Mouse (Mus musculus): Measurements from ENCODE around the gene Abca13. TPM values are rescaled to one million over a fixed set of nuclear protein-coding genes. Genes with fewer than 3 reads are reported as not detected.
"Not testable (repeated sequence)": the region's sequence is repeated elsewhere in the genome, so short reads cannot be mapped to it uniquely, and the experiment has no call there.

Gene Abca13
- total RNA-seq, 1 experiment from 2014 or later: 1.2 TPM

DNA sequence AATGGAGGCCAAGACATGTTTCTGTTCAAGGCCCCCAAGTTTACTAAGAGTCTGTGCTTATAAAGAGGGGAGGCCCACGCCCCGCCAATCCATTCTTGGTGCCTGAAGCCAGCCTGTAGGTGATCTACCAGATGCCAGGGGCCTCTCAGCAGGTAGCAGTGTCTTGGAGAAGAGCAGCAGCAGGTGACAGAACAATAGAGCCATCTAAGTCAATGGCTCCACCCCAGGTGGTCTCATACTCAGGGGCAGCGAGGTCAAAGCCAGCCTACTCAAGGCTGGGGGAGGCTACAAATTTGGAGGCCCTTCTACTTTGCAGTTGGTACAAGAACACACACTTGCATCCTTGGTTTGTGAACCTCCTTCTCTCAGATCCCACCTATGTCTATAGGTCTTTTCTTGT is 71.3 kb downstream of the Abca13 start:
- ATAC-seq (ENCODE audit: extremely low read depth, insufficient number of reproducible peaks, low FRiP score, poor library complexity, severe bottlenecking): not testable (repeated sequence)

DNA sequence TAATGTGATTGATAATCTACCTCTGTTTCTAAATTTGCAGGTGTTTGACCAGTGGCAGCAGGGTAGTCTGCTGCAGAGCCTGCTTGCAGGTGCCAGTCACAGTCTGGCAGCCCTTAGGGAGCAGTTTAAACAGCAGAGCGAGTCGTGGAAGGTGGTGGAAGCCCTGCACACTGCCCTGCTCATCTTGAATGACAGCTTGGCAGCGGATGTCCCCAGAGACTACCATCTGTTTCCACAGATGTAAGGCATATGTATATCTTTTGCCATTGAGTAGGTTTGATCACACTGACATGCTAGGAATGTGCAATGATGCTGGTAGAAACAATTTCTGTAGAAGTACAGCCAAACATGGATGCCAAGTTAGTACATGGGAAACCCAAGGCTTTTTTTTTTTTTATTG is 77.3 kb downstream of the Abca13 start:
- ATAC-seq (ENCODE audit: extremely low read depth, insufficient number of reproducible peaks, low FRiP score, poor library complexity, severe bottlenecking): no peak

DNA sequence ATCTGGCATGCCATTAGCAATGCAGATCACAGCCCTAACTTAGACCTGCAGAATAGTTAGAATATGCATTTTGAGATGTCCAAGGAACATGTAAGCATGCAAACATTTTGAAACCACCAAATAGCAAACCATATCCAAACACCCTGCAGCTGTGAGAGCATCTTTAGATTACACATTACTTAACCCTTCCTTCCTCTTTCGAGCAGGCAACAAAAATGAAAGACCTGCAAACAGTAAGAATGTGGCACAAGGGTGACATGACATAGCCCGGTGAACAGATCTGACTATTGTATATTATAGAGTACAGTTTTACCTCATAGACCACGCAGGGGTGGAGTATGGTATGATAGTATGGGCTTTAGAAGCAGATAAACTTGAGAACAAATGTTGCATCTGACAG is 93.5 kb downstream of the Abca13 start:
- no peak for ATAC-seq (ENCODE audit: extremely low read depth, insufficient number of reproducible peaks, low FRiP score, poor library complexity, severe bottlenecking)

DNA sequence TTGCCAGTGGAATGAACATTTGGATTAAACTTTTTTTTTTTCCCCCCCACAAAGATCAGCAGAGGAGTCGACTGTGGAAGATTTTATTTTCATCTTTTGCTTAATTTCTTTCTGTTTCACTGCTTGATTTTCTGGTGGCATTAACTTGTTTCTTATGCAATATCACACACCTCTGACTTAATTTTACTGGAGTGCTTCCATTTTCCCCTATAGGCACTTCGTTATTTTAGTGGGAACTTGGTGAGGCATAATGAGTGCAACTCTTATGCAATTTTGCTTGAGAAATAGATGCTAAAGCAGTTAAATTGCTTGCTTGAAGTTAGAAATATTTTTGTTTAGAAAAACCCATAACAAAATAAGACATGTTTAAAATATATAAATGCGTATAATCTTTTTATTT is 94.0 kb downstream of the Abca13 start:
- no peak for ATAC-seq (ENCODE audit: extremely low read depth, insufficient number of reproducible peaks, low FRiP score, poor library complexity, severe bottlenecking)

DNA sequence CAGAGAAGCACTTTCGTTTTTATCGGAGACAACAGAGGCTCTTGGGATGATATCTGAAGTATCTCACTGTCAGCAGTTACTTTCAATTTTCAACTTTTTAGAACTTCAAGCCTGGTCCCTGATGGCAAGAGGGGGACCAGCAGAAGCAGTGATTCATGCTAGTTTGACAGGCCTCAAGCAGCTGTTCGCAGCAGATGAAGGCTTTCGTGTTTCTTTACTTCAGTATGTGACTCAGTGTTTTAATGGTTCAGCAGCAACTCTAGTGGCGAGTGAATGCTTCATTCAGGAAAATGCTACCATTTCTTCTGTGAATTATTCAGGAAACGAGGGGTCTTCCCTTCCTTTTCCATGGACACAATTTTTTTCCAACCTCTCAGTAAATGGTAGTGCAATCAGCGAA is 99.4 kb downstream of the Abca13 start:
- no peak for ATAC-seq (ENCODE audit: extremely low read depth, insufficient number of reproducible peaks, low FRiP score, poor library complexity, severe bottlenecking)

DNA sequence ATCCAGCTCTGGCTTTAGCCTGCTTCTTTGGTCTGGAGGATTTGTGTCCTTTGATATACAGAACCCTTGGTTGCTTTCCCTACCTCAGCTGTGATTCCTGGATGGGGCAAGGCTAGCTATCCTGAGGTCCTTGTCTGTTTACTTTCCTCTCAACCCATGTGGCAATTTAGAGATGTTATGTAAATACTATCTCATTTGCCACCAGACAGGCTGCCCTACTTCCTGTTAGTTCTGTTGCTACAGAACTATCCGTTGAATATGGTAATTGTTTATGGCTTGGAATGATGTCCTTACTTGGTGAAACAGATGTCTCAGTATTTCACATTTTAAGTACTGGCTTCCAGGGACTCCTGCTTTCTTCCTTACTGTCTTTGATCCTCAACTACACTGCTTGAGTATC is 107.9 kb downstream of the Abca13 start:
- no peak for ATAC-seq (ENCODE audit: extremely low read depth, insufficient number of reproducible peaks, low FRiP score, poor library complexity, severe bottlenecking)

DNA sequence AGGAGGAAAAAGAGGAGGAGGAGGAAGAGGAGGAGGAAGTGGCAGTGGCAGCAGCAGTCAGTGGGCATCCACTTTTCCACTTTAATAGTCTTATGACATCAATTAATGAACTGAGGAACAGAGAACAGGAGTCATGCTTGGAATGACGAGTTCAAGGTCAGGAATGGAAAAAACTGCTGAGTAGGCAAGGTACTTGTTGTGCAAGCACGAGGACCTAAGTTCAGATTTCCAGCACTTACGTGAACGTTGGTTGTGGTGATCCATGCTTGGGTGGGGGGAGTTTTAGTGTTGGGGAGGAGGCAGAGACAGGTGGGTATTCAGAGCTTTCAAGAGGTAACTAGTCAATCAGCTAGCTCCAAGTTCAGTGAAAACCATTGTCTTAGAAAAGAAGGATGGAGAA is 113.7 kb downstream of the Abca13 start:
- no peak for ATAC-seq (ENCODE audit: extremely low read depth, insufficient number of reproducible peaks, low FRiP score, poor library complexity, severe bottlenecking)

DNA sequence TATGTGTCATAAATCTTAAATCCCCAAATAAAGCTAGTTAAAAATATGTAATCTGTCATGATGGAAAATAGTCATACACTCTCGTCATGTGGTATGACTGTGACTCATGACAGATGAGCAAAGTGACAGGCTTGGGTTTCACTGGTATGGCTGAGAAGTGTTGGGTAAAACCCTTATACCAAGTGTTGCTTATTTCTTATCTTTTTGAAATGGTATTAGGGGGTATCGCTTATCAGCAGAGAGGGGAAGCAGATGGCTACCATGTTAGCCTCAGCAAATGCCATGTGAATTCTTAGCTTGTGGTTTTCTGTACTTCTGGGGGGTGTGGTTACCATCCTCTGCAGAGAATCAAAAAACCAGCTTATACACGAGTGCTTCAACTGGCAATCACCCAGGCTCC is 124.8 kb downstream of the Abca13 start:
- no peak for ATAC-seq (ENCODE audit: extremely low read depth, insufficient number of reproducible peaks, low FRiP score, poor library complexity, severe bottlenecking)

DNA sequence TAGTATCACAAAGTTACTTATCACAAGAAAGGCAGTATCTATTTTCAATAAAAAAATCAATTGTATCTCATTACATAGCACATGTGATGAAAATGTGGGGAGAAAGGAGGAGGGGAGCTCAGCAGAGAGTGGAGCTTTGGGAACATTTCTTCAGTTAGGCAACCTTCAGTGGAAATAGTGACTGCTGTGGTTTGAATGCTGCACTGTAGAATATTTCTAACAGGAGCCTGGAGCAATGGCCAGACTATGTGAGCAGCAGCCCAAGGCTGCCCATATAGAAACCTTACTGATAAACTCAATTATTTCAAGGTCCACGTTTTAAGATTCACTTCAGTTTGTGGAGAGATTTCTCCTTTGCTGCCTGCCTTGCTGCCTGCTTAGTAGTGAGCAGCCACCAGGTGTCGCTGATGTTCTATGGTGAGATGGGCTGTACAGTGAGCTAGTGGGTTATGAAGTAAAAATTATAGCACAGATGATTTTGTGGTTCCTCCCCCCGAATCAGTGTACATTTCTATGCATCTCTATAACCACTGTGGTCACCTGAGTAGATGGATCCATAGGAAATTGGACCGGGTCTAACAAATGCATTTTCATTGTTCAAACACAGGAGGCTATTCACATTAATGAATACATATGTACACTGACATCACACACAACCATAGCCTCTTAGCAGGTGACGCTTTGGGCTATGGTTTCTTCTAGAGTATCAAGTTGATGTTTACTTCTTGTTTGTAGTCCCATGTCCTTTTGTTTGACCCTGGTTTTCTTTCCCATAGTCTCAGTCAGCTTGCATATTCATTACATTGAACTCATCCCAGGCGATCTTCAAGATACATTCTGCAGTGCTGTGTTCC is 125.6 kb downstream of the Abca13 start:
- no peak for ATAC-seq (ENCODE audit: extremely low read depth, insufficient number of reproducible peaks, low FRiP score, poor library complexity, severe bottlenecking)

DNA sequence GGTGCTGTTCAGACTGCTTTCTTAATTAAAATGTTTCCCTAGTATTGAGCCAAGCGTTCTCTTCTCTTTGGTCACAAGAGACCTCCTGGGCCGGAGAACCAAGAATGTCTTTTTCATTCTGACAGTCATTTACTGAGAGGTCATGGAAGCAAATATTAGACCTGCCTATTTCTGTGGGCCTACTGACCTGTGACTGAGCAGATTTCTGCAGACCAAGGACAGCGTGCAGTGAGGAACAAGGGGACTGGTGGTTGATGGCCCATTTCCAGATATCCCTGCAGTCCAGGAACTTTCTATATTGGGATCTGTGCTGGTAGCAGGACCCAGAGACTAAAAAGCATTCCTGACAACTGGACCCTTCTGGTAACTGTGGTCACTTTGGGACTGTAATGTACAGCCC is 146.4 kb downstream of the Abca13 start:
- ATAC-seq (ENCODE audit: extremely low read depth, insufficient number of reproducible peaks, low FRiP score, poor library complexity, severe bottlenecking): no peak

DNA sequence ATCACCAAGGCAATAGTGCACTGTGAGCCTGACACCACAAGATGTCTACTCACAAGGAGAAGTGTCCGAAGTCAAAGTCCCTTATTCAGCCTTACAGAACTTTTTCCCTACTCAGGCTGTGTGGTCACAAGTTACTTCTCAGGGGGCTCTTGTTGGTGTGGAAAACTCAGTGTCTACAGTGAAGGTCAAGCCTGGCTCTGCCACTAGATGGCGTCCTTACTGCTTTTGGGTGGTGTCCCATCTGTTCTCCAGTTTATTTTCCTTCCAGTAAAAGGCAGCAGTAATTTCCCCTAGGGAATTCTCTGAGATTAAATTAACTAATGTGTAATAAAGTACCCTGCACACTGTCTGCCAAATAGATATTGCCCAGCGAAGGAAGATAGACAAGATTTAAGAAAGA is 156.0 kb downstream of the Abca13 start:
- ATAC-seq (ENCODE audit: extremely low read depth, insufficient number of reproducible peaks, low FRiP score, poor library complexity, severe bottlenecking): no peak

DNA sequence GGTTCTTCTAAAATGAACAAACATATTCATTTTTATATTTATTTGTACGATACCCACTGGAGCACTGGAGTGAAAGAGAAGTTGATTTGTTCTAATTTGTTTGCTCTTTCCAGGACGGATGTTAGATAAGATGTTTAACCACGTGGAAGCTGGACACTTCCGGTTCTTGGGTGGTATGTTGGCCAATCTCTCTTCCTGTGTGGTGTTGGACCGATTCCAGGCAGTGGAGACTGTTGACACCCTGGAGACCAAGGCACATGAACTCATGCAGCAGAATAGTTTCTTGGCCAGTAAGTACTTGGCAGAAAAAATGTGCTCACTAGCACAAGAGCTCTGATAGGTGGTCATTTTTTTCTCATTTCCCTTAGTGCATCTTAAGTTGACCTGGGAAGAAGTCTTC is 181.4 kb downstream of the Abca13 start:
- ATAC-seq (ENCODE audit: extremely low read depth, insufficient number of reproducible peaks, low FRiP score, poor library complexity, severe bottlenecking): peak; percentile 71

DNA sequence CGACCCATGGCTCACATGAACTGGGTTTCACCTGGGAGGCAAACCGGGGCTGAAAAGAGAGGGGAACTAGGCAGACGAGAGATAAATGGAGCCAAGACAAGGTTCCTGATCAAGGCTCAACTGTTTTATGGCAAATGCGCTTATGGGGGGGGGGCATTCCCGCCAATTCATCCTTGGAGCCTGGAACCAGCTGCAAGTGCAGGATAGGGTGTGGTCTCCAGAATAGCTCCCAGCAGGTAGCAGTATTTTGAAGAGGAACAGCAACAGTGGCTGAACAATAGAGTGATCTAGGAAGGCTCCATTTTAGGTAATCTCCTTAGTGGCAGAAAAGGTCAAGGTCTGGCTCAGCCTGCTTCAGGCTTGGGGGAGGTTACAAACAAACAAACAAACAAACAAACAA is 182.7 kb downstream of the Abca13 start:
- not testable (repeated sequence) for ATAC-seq (ENCODE audit: extremely low read depth, insufficient number of reproducible peaks, low FRiP score, poor library complexity, severe bottlenecking)

DNA sequence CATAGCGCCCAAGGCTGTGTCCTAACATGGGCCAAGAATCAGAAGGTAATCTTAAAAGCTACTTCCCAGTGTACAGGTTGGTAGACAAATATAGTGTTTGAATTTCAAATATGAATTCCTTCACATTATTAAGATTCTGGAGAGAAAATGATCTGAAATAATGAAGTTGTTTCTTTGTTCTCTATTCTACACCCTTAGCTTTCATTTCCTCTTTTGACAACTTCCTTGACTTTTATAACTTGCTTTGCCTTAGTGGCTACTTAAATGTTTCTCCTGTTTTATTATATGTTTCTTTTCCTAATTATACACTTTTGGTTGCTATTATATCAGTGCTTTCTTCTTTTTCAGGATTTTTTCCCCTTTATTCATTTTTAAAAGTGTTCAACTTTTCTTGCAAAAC is 196.8 kb downstream of the Abca13 start:
- ATAC-seq (ENCODE audit: extremely low read depth, insufficient number of reproducible peaks, low FRiP score, poor library complexity, severe bottlenecking): no peak

DNA sequence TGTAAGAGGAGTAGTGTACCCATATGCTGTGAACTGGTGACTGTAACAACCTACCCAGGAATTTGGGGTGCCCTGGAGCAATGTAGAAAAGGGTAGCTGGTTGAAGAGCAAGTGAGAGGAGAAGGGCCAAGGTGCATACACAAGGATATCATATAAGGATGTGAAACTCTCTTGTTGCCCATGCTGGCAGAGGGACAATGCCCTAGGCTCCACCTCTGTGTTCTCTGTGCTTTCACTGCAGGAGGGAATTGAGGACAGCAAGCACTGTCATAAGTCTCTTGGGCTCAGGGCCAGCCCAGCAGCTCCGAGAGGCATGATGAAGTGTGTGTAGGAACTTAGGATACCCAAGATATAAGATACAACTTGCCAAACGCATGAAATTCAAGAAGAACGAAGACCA is 225.2 kb downstream of the Abca13 start:
- ATAC-seq (ENCODE audit: extremely low read depth, insufficient number of reproducible peaks, low FRiP score, poor library complexity, severe bottlenecking): no peak

DNA sequence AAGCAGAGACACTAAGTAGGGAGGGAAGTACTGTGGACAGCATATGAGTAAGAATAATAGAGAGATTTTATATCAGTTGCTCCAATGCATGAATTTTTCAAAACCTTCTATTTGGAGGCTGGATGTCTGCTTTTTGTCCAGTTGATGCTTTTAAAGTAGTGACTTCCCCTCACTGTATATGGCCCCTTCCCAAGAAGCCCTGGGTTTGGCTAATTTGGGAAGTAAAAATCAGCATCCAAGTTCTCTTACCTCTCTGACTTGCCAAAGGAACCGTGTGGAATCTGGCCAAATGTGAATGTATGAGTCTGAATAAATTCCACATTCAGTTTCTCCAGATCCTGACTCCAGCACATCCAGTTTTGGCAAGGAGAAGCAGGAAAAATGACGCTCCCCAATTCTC is 228.5 kb downstream of the Abca13 start:
- ATAC-seq (ENCODE audit: extremely low read depth, insufficient number of reproducible peaks, low FRiP score, poor library complexity, severe bottlenecking): no peak

DNA sequence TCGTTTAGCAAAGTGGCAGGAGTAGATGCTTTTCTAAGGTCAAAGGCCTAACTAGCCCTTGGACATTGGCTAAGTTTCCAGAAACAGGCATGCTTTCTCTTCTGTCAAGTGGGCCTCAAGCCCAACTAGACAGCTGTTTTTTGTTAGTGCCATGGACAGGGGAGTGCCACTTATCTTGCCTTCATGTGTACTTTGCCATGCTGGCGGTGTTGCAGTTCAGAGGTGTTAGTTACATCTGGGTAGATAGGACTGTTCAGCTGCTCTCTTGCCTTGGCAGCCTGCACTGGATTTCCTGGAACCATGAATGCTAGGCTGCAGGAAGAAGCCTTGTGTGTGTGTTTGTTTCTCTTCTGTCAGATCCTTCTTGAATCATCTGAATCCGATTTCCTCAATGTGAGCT is 235.7 kb downstream of the Abca13 start:
- ATAC-seq (ENCODE audit: extremely low read depth, insufficient number of reproducible peaks, low FRiP score, poor library complexity, severe bottlenecking): no peak

DNA sequence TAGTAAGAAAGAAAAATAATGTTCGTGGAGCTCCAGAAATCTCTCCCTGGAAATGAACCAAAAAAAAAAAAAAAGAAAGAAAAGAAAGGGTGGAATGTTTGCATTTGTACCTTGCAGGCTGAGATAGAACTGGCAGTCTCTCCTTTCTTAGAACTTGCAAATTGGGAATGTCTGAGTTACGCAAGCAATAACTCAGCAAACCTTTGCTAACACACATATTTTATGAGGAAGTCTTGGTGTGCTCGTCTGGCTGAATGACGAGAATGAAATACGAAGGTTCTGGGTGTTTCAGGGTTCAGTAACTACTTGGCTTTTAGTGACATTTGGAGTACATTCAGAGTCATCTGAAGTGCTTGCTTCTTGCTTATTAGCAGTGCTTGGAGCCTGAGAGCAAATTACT is 241.1 kb downstream of the Abca13 start:
- ATAC-seq (ENCODE audit: extremely low read depth, insufficient number of reproducible peaks, low FRiP score, poor library complexity, severe bottlenecking): no peak

DNA sequence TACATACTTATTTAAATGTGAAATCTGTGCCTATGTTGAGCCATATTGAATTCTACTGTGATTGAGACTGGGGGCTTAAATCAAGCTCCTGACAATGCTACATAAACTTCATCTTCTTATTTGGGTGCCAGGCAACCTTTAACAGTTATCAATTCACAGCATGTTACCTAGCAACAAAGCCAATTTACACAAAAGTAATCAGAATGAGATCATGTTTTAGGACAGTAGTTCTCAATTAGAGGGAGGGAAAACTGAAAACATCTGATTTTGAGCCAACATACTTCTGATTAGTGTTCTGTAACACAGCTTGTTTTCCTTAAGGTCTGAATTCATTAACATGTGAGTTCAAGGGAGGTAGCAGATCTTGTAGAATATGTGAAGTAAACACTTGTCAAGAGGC is 244.9 kb downstream of the Abca13 start:
- ATAC-seq (ENCODE audit: extremely low read depth, insufficient number of reproducible peaks, low FRiP score, poor library complexity, severe bottlenecking): no peak

DNA sequence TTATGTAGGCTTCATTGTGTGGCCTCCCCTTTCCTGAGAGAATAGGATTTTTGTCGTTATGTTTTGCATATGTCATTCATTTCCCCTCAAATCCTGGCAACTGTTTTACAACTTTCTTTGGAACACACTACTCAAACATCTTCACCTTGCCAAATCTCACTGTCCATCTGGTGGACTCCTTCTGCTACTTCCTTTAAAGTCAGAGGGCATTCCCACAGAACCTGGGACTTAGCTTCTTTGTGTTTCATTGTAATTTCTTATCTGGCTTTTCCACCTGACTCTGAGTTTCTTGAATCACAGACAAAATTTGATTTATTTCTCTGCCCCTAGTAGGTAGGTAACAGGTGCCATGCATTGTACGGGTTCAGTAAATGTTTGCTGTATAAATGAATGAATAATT is 248.0 kb downstream of the Abca13 start:
- no peak for ATAC-seq (ENCODE audit: extremely low read depth, insufficient number of reproducible peaks, low FRiP score, poor library complexity, severe bottlenecking)

DNA sequence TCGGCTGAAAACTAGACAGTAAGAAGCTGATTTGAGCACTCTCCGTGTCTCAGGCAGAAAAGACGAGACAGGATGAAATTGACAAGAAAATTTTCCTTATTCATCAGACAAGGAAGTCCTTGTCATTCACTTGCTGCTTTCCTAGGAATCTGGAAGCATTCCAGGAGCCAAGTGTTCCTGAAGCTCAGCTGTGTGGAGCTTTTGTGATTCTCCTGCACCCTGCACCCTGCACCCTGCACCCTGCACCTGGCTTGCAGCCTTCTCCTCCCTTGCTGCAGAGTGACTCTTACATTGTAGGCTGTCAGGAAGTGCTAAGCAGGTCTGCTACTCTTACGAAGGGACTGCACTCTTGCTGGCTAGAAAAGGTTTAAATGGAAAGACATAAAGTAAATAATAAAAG is 249.4 kb downstream of the Abca13 start:
- no peak for ATAC-seq (ENCODE audit: extremely low read depth, insufficient number of reproducible peaks, low FRiP score, poor library complexity, severe bottlenecking)

Measured in neutrophil, adult 5-6 weeks (primary cell).